Mouse (Mus musculus) monocyte, adult 59 days (primary cell): ENCODE measurements around the gene Prl7a1. TPM values are rescaled to one million over a fixed set of nuclear protein-coding genes. Genes with fewer than 3 reads are reported as not detected.

Experiments used
- total RNA-seq, 2 experiments: library from RNA; stranded (reverse); gene quantifications; one replicate each; pipeline ENCODE4 v1.2.4; 2023

The Prl7a1 gene
- total RNA-seq: not detected

GRCm38 (mm10) chr13:27642393-27642792, at the start of gene Prl7a1:
Prl7a1 (minus strand) TSS chr13:27642493.

GRCm38 (mm10) chr13:27667936-27668335, 25.6 kb upstream of the Prl7a1 start, which contains the start of gene Prl7a2:
Prl7a2 (minus strand) TSS chr13:27668036.

GRCm38 (mm10) chr13:27610482-27610881, 31.8 kb downstream of the Prl7a1 start, which contains the start of gene Prl7b1:
Prl7b1 (minus strand) TSS chr13:27610582.

Other genes with a start within 250 kb of the Prl7a1 start
- gene Prl8a6, start 203.8 kb downstream of the Prl7a1 start, total RNA-seq: not detected
- not detected for gene Prl8a8, start 129.3 kb downstream of the Prl7a1 start, total RNA-seq
- not detected for gene Prl8a9, start 77.9 kb downstream of the Prl7a1 start, total RNA-seq
- not detected for gene Prl8a1, start 60.3 kb downstream of the Prl7a1 start, total RNA-seq
- not detected for gene Prl7b1, start 31.9 kb downstream of the Prl7a1 start, total RNA-seq
- not detected for gene Prl7a2, start 25.5 kb upstream of the Prl7a1 start, total RNA-seq
- gene Prl7d1, start 74.2 kb upstream of the Prl7a1 start, total RNA-seq: not detected
- not detected for gene Prl7c1, start 138.3 kb upstream of the Prl7a1 start, total RNA-seq
- gene Prl2a1, start 159.2 kb upstream of the Prl7a1 start, total RNA-seq: not detected
- not detected for gene Prl2c1, start 206.8 kb upstream of the Prl7a1 start, total RNA-seq